Mouse (Mus musculus) thymus, postnatal 36 days (tissue): ENCODE data around the gene Gabra1.

Experiments
- DNase-seq, 2 experiments: peaks; one replicate each; pipeline ENCODE4 v3.0.0; 2022; ENCODE audit warnings: mixed read lengths in 2 of 2

Gene Gabra1

DNA sequence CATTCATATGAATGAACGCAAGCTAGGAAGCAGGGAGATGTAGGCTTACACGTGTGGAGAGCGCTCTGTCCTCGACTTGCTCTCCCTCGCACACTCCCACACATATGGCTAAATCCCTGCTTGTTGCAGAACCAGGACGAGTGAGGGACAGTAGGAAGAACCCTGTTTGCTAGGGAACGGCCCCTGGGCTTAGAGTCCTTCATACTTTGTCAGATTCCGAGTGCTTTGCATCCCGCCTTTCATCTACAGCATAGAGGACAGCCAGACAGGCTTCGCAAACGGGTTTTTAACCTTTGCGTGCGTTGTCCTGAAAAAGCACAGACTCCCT is at the start of gene Gabra1:
TSS of gene Gabra1 (minus strand) at position 106 of the 328 bp plus-strand sequence.
- no peak for DNase-seq

DNA sequence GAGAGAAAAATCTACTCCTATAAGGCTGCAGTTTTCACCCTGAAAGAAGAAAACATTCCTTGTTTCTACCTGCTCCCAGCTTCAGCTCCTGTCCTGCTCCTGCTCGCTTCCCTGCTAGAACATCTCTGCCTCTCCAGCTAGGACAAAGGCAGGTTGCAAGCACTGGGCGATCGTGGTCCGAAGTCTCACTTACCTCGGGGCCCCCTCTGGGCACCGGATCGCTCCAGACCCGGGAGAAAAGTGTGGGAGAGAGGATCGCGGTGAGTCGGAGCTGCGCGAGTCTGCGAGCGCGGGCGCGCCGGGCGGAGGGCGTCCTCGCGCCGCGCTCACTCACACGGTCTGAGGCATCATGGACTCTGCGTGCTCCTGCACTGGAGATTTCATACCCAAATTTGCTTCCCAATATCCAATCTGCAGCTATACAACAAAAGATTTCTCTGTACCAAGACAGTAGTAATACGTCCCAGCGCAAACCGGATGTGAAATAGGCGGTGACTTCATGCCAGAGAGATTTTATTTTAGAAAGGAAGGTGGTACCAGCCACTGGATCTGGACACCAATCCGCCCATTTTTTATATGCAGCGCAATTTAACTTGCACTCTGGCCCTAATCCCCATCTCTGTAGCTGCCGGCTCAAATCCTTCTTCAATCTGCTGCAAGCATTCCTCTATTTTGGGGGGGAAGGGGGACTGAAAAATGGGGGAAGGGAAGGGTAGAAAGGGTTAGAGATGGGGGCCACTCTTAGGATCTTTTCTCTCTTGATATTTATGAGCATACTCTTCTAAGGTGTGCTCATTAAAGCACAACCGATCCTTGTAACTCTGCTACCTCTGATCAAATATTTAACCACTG is 531 bp downstream of the Gabra1 start:
- no peak for DNase-seq

DNA sequence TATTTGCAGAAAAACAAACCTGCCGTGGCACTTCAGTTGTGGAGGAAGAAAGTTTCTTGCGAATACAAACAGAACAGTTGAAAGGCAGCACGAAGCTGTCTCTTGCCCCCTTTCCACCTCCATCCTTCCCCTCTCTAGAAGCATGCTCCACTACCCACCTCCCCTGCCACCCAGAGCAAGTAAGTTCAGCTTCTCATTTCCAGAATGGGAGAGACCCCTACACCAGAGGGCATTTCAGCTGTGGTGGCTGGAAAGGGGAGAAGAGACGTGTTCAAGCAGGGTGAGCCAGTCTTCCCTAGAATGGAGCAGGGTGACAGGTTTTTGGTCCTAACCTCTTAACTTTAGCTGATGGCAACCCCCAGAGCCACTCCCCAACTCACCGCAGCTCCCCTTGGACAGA is 1.3 kb downstream of the Gabra1 start:
- no peak for DNase-seq

GRCm38 (mm10) chr11:42179535-42179934 is 3.2 kb downstream of the Gabra1 start:
- no peak for DNase-seq

DNA sequence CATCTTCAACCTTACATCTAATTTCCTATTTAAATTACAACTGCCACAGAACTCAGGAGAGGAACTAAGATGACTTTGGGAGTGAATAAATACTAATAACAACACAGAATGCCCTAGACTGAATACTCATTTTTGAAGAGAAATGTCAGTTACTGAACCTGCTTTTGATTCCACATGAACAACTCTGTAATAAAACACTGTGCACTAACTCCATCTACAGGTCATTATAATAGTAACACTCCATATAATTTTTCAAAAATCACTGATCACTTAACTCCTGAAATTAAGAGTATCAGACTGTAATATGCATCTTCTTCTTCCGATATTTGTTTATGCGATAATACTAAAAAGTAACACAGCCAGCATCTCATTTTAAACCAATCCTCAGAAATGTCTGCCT is 4.4 kb downstream of the Gabra1 start:
- no peak for DNase-seq

DNA sequence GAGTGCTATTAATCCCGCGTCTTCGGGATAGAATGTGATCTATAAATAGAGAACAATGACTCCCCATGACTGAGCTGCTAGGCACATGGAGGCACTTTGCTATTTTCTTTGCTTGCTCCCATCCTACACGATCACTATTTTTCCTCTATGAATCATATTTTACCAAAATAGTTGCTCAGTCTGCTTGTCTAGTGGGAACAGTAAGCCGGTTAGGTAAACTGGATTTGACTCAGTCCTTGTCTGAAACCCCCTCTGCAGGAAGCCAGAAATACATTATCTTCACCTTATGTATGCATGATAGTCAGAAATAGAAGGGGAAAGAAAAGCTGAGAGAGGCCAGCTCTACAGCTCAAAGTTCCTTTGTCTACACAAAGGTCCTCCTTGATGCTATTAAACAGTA is 31.3 kb downstream of the Gabra1 start:
- no peak for DNase-seq

GRCm38 (mm10) chr11:42116931-42117330 is 65.8 kb downstream of the Gabra1 start:
- no peak for DNase-seq

DNA sequence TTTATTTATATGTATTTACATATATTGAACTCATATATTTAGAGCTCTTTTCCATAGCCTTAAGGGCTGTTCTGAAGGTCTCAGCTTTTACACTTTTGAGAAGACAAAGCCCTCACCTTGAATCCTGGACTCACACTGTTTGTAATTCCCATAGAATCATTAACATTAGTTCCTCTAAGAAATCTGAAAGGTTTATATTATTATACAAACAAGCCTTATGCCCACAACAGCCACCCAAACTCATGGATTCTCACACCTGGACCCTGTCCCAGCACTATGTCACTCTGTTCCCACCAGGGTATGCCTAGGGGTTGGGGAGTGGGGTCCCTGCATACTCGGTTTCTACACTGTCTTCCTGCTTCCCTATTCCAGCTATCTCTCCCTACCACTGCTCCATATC is 72.7 kb downstream of the Gabra1 start:
- no peak for DNase-seq

DNA sequence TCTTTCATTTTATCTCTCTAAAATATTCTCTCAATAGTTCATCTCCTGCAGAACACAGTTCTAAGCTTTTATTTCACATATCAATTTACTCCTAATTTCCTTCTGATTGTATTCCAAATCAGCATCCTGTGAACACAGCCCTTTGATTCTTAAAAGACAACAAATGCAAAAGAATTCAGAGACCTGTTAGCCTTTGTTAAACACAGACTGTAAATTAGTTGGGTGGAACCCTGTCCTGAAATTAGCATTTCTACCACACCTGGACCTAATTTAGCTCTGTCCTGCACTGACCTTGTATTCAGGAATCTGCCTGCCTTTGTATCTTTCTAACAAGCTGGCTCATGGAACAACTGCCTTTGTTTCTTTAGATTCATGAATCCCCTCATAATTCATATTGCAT is 73.1 kb downstream of the Gabra1 start:
- DNase-seq = no peak

- DNase-seq = no peak
Measured at GRCm38 (mm10) chr11:42095556-42095955, 87.2 kb downstream of the Gabra1 start.
